Mouse (Mus musculus): ENCODE measurements around the gene Olfr1062.

GRCm38 (mm10) chr2:86456169-86456568 is 29.6 kb upstream of the Olfr1062 start, which contains the start of gene Olfr1066:
- TF ChIP-seq CTCF (IDR thresholded peaks at IDR 0.05; ENCODE audit: low read depth), result no peak
- no peak for TF ChIP-seq EP300 (IDR thresholded peaks at IDR 0.05; ENCODE audit: low read depth)
